Mouse (Mus musculus): ENCODE data around the gene Arf3.

Arf3 gene

GRCm38 (mm10) chr15:98791221-98791620, 28.2 kb upstream of the Arf3 start:
- no peak for DNase-seq (ENCODE audit: low read depth, low spot score)

- no peak for DNase-seq (ENCODE audit: low read depth, low spot score)
Observed at GRCm38 (mm10) chr15:98790761-98791160, 27.7 kb upstream of the Arf3 start.

- peak; percentile 63 for DNase-seq (ENCODE audit: low read depth, low spot score)
Observed at GRCm38 (mm10) chr15:98789661-98790535, 26.9 kb upstream of the Arf3 start, which contains the start of gene Wnt1. Gene Wnt1 (plus strand): TSS chr15:98789857.

- no peak for DNase-seq (ENCODE audit: low read depth, low spot score)
Observed at GRCm38 (mm10) chr15:98788972-98789660, 26.1 kb upstream of the Arf3 start.

GRCm38 (mm10) chr15:98787930-98788329, 24.9 kb upstream of the Arf3 start:
- DNase-seq (ENCODE audit: low read depth, low spot score): no peak

- no peak for DNase-seq (ENCODE audit: low read depth, low spot score)
Observed at GRCm38 (mm10) chr15:98785744-98786143, 22.7 kb upstream of the Arf3 start.

GRCm38 (mm10) chr15:98781166-98781565, 18.2 kb upstream of the Arf3 start:
- no peak for DNase-seq (ENCODE audit: low read depth, low spot score)

- no peak for DNase-seq (ENCODE audit: low read depth, low spot score)
Observed at GRCm38 (mm10) chr15:98780573-98780972, 17.6 kb upstream of the Arf3 start.

- no peak for DNase-seq (ENCODE audit: low read depth, low spot score)
Observed at GRCm38 (mm10) chr15:98780075-98780474, 17.1 kb upstream of the Arf3 start.

GRCm38 (mm10) chr15:98778806-98779205, 15.8 kb upstream of the Arf3 start:
- DNase-seq (ENCODE audit: low read depth, low spot score): no peak

GRCm38 (mm10) chr15:98778191-98778770, 15.3 kb upstream of the Arf3 start:
- DNase-seq (ENCODE audit: low read depth, low spot score): no peak

GRCm38 (mm10) chr15:98777762-98778161, 14.7 kb upstream of the Arf3 start, which contains the start of gene Wnt10b:
Gene Wnt10b (minus strand): TSS chr15:98778150.
- DNase-seq (ENCODE audit: low read depth, low spot score): no peak

GRCm38 (mm10) chr15:98777005-98777616, 14.1 kb upstream of the Arf3 start:
- DNase-seq (ENCODE audit: low read depth, low spot score): no peak

- DNase-seq (ENCODE audit: low read depth, low spot score): peak; percentile 73
Observed at GRCm38 (mm10) chr15:98776280-98777004, 13.4 kb upstream of the Arf3 start.

GRCm38 (mm10) chr15:98775533-98775932, 12.5 kb upstream of the Arf3 start:
- DNase-seq (ENCODE audit: low read depth, low spot score): no peak

GRCm38 (mm10) chr15:98774096-98774495, 11.1 kb upstream of the Arf3 start:
- no peak for DNase-seq (ENCODE audit: low read depth, low spot score)

GRCm38 (mm10) chr15:98772511-98773211, 9.6 kb upstream of the Arf3 start:
- DNase-seq (ENCODE audit: low read depth, low spot score): peak; percentile 83

- DNase-seq (ENCODE audit: low read depth, low spot score): peak; percentile 29
Observed at GRCm38 (mm10) chr15:98771813-98772425, 8.9 kb upstream of the Arf3 start.

- DNase-seq (ENCODE audit: low read depth, low spot score): no peak
Observed at GRCm38 (mm10) chr15:98768259-98768658, 5.2 kb upstream of the Arf3 start.

GRCm38 (mm10) chr15:98765929-98766328, 2.9 kb upstream of the Arf3 start:
- DNase-seq (ENCODE audit: low read depth, low spot score): no peak
